Mouse (Mus musculus) spleen, embryonic (tissue): Measurements from ENCODE around the gene Adora1.

Experiments used
- CTCF ChIA-PET: fragments of 350-600 bp; sonication (Branson Sonifier 250); formaldehyde crosslinking; loops from one replicate; lab custom pipeline; 2022; lab: Charles Lee

Gene Adora1

DNA sequence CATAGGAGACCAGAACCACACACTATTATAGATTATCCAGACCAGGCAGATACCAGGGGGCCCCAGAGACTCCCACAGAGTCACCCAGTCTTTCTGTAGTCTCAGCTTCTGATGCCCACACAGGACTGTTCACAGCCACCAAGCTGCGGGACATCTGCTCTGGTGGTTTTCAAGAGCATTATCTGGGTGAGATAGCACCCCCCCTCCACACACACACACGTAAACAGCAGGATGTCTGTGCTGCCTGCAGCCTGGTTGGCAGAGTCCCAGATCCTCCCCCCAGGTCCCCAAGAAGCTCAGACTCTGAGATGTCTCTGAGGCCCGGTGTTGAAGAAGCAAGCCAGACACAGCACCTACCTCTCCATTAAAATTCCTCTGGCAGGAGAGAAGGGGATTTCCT is 39.7 kb downstream of the Adora1 start:
- CTCF ChIA-PET, result interaction anchor here (0.6 kb wide), 1 partner anchor 134 kb away, joined by 3 read pairs; no protein-coding TSS in a partner anchor

GRCm38 (mm10) chr1:134195117-134195516 is 40.1 kb downstream of the Adora1 start:
- CTCF ChIA-PET, result no interaction called here

DNA sequence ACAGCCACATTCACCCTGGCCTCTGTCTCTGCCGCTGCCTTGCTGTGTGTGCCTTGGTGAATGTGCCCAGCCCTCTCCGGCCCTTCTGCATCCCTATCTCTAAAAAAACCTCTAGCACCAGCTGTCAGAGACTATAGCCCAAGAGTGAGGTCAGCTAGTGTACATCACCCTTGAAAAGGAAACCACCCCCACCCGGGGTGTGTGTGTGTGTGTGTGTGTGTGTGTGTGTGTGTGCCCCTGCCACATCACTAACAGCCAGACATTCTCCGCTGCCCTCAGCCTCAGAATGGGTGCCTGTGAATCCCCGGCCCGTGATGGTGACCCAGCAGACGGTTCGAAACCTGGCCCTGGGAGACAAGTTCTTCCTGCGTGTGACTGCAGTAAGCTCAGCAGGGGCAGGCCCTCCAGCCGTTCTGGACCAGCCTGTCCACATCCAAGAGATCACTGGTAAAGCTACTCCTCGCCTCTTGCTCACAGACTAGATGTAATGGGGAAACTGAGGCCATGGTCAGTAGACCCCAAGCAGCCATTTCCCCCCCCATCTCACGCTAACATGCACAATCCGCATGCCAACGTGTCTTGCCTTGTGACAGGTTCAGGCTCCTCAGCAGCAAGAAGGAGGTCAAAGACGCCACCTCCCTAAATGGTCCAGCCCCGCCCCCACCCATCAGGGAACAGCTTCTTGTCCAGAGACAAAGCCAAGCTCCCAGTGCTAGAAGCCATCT is 40.8 kb downstream of the Adora1 start:
- CTCF ChIA-PET, result no interaction called here

DNA sequence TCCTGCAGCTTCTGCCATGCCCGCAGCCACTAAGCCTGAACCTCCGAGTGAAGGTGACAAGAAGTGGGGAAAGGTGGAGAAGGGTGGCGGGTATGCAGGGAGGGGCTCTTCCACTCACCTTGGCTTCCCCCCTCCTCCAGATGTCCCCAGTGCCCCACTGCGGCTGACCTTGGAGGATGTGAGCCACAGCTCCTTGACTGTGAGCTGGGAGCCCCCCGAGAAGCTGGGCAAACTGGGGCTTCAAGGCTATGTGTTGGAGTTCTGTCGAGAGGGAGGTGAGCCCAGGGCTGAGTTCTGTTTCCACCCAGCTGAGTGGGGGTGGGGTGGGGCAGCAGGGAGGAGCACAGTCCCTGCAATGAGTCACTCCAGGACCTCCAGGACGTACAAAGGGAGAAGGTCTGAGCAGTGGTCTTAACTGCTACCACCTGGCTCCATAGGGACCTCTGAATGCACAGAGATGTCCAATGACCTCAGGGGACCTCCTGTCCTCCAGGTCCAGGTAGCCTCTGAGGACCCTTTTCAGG is 41.5 kb downstream of the Adora1 start:
- CTCF ChIA-PET, result no interaction called here

DNA sequence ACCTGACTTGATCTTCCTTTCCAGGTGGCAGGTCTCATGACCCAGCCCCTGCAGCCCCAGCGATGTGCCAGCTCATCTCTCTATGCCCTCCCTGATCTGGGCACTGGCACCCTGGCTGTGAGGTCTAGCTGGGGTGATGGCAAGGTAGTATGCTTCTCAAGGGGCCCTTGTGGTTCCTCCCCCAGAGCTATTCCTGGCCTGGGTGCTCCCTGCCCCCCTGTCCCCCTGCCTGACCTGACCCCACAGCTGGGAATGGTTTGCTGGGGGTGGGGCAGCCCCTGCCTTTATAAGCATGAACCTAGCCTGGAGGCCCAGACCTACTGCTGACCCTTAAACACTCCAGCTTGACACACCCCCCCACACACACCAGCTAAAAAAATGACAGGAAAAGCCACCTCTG is 42.1 kb downstream of the Adora1 start, which contains the start of gene Mybph:
Mybph (plus strand) TSS at position 323 of the 400 bp plus-strand sequence.
- CTCF ChIA-PET, result no interaction called here

DNA sequence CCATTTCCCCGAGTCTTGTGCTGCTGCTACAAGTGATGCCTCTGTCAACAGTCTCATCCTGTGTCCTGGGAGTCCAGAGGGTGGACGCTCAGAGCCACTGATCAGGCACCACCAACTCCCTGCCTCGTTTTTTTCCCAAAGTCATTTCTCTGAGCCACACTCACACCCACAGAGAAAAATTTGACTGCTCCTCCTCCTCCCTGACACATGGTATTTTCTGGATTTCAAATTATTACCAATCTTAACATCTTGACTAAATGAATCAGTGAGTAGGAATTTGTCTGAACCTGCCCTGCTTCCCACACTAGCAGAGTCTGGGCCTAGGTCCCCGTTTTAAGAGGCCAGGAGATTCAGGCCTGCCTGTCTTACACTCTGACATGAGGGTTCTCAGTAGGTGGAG is 43.2 kb downstream of the Adora1 start:
- CTCF ChIA-PET, result no interaction called here

DNA sequence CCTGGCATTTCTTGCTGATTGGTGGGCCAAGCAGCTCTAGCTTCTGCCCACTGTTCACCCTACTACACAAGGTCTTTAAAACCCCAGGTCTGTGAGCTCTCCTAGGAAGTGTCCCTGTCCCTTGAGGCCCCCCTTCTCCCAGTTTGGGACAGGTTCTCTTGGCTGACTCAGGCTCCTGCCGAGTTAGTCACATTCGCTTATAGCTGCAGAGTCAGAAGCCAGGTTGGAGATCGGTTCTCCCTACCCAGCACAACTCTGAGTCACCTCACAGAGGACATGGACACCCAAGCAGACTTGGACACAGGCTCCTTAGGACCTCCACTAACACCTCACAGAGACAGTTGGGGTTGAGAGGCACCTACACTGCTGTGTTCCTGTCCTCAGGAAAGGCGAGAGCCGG is 44.0 kb downstream of the Adora1 start:
- CTCF ChIA-PET, result interaction anchor here (0.5 kb wide), 1 partner anchor 69 kb away, joined by 3 read pairs; no protein-coding TSS in a partner anchor

DNA sequence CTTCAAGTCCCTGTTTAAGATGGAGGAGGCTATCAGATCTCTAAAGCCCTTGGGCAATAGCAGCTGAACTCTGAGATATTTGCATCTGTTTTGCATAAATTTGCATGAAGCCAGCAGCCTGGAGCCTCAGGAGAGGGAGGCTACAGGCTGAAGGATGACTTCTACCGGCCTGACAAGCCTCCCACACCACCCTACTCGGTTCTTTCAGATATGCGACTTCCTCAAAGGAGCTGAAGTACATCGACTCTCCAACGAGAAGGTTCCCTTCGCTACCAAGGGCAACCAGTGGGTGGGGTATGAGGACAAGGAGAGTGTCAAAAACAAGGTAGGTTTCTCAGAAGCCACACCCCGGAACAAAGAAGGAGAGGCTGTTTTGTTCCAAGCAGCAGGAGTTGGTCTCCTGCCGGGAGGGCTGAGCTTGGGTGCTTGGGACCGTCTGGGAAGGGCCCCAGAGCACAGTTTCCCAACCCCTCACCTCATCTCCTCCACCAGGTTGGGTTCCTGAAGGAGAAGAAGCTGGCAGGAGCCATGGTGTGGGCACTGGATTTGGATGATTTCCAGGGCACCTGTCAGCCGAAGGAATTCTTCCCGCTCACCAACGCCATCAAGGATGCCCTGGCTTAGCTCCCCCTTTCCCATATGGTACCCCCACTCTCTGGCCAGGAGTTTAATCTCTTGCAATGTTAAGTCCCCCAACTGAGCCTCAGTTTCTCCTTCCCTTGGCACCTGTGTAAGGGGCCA is 46.1 kb downstream of the Adora1 start:
- CTCF ChIA-PET, result no interaction called here

- CTCF ChIA-PET, result interaction anchor here (0.5 kb wide), 1 partner anchor 241 kb away, joined by 7 read pairs; no protein-coding TSS in a partner anchor
Measured at GRCm38 (mm10) chr1:134188217-134188616, 47.0 kb downstream of the Adora1 start.

DNA sequence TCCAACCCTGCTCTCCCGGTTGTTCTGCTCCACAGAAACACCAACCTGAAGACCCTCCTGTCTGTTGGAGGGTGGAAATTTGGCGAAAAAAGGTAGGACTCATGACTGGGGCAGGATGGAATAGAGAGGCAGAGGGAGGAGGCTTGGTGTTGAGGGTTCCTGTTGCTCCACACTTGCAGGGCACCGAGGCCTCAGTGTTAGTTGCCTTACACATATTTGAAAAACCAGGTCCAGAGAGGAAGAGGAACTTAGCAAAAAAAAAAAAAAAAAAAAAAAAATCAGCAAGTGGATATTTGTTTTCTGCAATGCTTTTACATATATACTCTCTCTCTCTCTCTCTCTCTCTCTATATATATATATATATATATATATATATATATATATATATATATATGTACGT is 51.1 kb downstream of the Adora1 start:
- CTCF ChIA-PET, result interaction anchor here (0.5 kb wide), 1 partner anchor 956 kb away, joined by 3 read pairs; no protein-coding TSS in a partner anchor

DNA sequence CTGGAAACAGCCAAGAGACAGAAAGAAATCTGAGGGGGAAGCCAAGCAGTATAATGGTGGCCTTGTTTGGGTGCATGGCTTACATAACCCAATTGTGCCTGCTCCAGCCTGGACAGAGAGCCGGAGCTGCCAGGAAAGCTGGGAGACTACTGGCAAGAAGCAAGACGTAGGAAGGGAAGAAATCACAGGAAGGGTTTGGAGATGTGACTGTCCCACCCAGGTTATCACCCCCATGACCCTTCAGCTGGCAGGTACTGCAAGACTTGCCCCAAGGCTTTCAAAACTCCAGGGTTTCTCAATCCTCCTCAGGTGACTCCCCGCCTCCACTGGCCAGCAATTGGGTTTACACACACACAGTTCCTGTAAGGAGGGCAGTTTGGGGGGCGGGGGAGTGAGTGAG is 53.2 kb downstream of the Adora1 start, which contains the start of gene Chil1:
Chil1 (plus strand) TSS at position 152 of the 400 bp plus-strand sequence.
- CTCF ChIA-PET, result no interaction called here

GRCm38 (mm10) chr1:134177976-134178375 is 57.3 kb downstream of the Adora1 start:
- CTCF ChIA-PET, result no interaction called here

- CTCF ChIA-PET, result interaction anchor here (0.6 kb wide), 2 partner anchors 82 to 498 kb away, joined by 4 to 13 read pairs; no protein-coding TSS in a partner anchor
Measured at GRCm38 (mm10) chr1:134173081-134173480, 62.1 kb downstream of the Adora1 start.

DNA sequence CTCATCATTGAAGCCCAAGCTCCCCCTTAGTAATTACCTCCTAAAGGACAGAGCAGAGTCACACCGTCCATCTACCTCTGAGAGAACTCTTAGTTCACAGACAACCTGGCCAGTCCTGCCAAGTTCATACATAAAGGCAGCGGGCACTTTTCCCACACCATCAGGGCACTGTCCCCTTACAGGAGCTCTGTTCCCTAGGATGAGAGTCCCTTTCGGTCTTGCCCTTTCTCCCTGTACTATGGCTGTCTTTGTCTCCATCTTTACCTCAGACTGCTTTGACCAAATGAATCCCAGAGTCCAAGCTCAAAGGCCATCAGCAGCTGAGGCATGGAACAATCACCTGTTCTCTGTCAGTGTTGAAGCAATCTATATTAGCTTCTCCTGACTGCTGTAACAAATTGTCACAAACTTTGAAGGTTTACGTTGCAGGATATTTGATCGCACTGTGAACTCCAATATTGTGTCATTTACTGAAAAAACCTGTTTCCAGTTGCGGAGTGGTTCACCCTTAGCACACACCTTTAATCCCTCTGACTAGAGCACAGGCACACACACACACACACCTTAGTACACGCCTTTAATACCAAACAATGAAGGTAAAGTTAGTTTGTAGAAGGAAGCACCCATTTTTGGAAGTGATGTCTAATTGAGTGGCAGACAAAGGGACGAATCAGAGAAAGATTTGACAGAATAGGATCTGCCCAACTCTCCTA is 66.1 kb downstream of the Adora1 start:
- CTCF ChIA-PET, result no interaction called here

DNA sequence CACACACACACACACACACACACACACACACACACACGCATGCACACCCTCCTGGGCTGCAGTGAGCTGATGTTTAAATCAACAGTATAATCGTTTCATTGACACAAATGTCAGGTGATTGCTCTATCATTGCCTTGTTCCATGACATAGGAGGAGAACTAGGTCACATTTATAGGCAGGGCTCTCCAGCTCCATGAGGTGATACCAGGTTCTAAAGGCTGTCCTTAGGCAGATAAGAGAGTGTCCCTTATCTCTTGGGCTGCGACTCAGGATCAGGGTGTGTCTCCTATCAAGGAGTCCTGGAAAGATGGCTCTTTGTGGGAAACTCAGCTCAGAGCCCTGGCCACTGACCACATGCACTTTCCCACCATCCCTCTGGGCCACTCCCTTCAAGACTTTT is 66.7 kb downstream of the Adora1 start:
- CTCF ChIA-PET, result no interaction called here

GRCm38 (mm10) chr1:134167416-134168305 is 67.6 kb downstream of the Adora1 start:
- CTCF ChIA-PET, result no interaction called here

DNA sequence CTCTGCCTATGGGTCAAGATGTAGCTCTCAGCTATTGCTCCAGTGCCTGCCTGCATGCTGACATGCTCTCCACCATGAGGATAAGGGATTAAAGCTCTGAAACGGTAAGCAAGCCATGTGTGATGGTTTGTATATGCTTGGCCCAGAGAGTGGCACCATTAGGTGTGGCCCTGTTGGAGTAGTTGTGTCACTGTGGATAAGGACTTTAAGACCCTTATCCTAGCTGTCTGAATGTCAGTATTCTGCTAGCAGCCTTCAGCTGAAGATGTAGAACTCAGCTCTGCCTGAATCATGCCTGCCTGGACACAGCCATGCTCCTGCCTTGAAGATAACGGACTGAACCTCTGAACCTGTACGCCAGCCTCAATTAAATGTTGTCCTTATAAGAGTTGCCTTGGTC is 68.7 kb downstream of the Adora1 start:
- CTCF ChIA-PET, result no interaction called here

GRCm38 (mm10) chr1:134164454-134164853 is 70.8 kb downstream of the Adora1 start:
- CTCF ChIA-PET, result interaction anchor here (0.6 kb wide), 1 partner anchor 13 kb away, joined by 3 read pairs; no protein-coding TSS in a partner anchor

DNA sequence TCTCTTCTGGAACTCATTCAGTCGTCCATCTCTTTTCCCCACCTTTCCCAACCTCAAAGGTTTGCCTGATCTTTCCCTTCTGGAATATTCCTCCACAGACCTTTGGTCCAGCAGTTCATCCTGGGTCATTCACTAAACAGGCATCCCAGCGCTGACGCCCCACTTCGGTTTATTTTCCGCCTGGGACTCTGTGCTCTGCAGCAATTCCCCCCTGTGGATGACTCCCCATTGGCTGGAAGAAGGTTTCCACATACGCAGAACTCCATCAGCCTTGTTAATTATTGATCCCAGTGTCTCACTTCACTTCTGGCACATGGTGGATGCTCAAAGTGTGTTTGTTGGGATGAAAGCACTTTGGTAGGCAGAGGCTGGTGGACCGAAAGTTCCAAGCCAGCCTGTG is 71.8 kb downstream of the Adora1 start:
- CTCF ChIA-PET, result no interaction called here

- CTCF ChIA-PET, result no interaction called here
Measured at GRCm38 (mm10) chr1:134162510-134163225, 72.6 kb downstream of the Adora1 start.
